10 mouse cellular contexts compared by ENCODE assay signal in the genomic region with DNA sequence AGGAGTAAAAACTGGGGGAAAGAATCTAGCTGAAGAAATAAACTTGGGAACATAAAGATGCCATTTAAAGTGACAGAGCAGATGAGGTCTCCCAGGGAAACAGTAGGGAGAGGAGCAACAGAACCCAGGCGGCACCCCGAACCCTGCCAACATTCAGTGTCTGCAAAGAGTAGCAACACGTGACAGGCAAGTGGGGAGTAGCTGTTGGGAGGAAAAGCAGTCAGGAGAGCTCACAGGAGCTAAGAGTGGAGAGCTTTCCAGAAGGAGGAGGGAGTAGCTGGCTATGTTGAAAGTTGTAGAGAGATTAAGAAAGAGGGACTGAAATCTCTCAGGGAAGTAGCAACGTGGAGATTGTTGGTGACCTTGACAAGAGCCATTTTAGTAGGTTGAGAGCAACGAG. TPM values are rescaled to one million over a fixed set of nuclear protein-coding genes. Genes with fewer than 3 reads are reported as not detected.
DNase-seq lines count a peak whose midpoint lies in the region; ATAC-seq and TF ChIP-seq lines count a peak whose summit lies in the region.
"Had no signal": no experiment of that assay in that cellular context is flagged by ENCODE, and none has a peak within 500 bp of the region (broad histone marks: within the 10 kb centered on the region; RNA-seq: fewer than 3 reads in every experiment).

No protein-coding gene starts in this region.

- intact Hi-C loops in heart, adult 2 months (cut with DNase I): no loop called here

- H3K79me2 ChIP-seq in heart, adult 2 months (replicated peaks; ENCODE audit: control insufficient read depth, insufficient read depth, low read length): no peaks in the 10 kb centered on the region

- no peak for TF ChIP-seq POLR2A in brain, embryonic 14.5 days (IDR thresholded peaks at IDR 0.05; ENCODE audit: borderline replicate concordance, extremely low read depth, insufficient read depth, insufficient read length, poor library complexity, severe bottlenecking)
- TF ChIP-seq POLR2A in heart, adult 2 months (IDR thresholded peaks at IDR 0.05; ENCODE audit: insufficient read depth, low read depth, low read length): no peak

- no peak overlapping the region for H3K4me3 ChIP-seq in heart, adult 2 months
- no peak overlapping the region for H3K4me3 ChIP-seq in lung, embryonic 16.5 days (ENCODE audit: low read length)
- H3K4me3 ChIP-seq: hindbrain, embryonic 12.5 days; midbrain, embryonic 10.5 days had no signal

- no peak overlapping the region for H3K9ac ChIP-seq in heart, adult 2 months (ENCODE audit: low read depth, low read length)
- H3K9ac ChIP-seq in lung, embryonic 16.5 days (ENCODE audit: low read length): no peak overlapping the region
- H3K9ac ChIP-seq: hindbrain, embryonic 12.5 days had no signal

- H3K36me3 ChIP-seq in heart, adult 2 months (ENCODE audit: control insufficient read depth, insufficient read depth, low read length): peaks cover 9% of the 10 kb centered on the region
- no peaks in the 10 kb centered on the region for H3K36me3 ChIP-seq in lung, embryonic 16.5 days (ENCODE audit: control insufficient read depth, insufficient read depth, low read length)
- H3K36me3 ChIP-seq: hindbrain, embryonic 12.5 days; midbrain, embryonic 10.5 days had no signal

- no peaks in the 10 kb centered on the region for H3K9me3 ChIP-seq in lung, embryonic 16.5 days (ENCODE audit: control insufficient read depth, low read length)
- H3K9me3 ChIP-seq: hindbrain, embryonic 12.5 days; midbrain, embryonic 10.5 days had no signal

- H3K4me2 ChIP-seq in lung, embryonic 16.5 days (ENCODE audit: low read depth, low read length): no peak overlapping the region
- H3K4me2 ChIP-seq: hindbrain, embryonic 12.5 days had no signal

- TF ChIP-seq EP300 in heart, adult 2 months (IDR thresholded peaks at IDR 0.05; ENCODE audit: insufficient read depth, low read depth, low read length): no peak

- H3K27ac ChIP-seq in heart, adult 2 months: peak overlapping the region; percentile 62
- peak overlapping the region; percentile 86 for H3K27ac ChIP-seq in lung, embryonic 16.5 days (ENCODE audit: low read length)
- H3K27ac ChIP-seq: hindbrain, embryonic 12.5 days; midbrain, embryonic 10.5 days had no signal

- TF ChIP-seq CTCF in brain, embryonic 14.5 days (IDR thresholded peaks at IDR 0.05; ENCODE audit: borderline replicate concordance, extremely low read depth, insufficient read depth, insufficient read length): no peak
- TF ChIP-seq CTCF in heart, adult 2 months (IDR thresholded peaks at IDR 0.05): no peak

- WGBS in heart, adult 2 months: 13% methylated on average over 5 of the region's 5 CpGs
- WGBS in lung, embryonic 16.5 days: 25% methylated on average over 5 of the region's 5 CpGs

- peak; percentile 62 for ATAC-seq in lung, embryonic 16.5 days (ENCODE audit: low read depth)

- DNase-seq in kidney, postnatal 10 days: peak; percentile 24
- DNase-seq in kidney, adult 11 months: no peak
- peak; percentile 35 for DNase-seq in brain, embryonic 14.5 days (ENCODE audit: low read depth)
- peak; percentile 34 to 41 for DNase-seq in heart, adult 2 months
- no peak for DNase-seq in thymus, postnatal 36 days
- DNase-seq in thymus, postnatal 0 days (ENCODE audit: low spot score): no peak
- DNase-seq: left cerebral cortex, postnatal 4 days had no signal

- peaks cover 9% of the 10 kb centered on the region for H3K4me1 ChIP-seq in heart, adult 2 months (ENCODE audit: control insufficient read depth, insufficient read depth, low read length)
- H3K4me1 ChIP-seq in lung, embryonic 16.5 days (replicated peaks; ENCODE audit: control insufficient read depth, insufficient read depth, low read length): peaks cover 38% of the 10 kb centered on the region
- H3K4me1 ChIP-seq: hindbrain, embryonic 12.5 days; midbrain, embryonic 10.5 days had no signal

- no peaks in the 10 kb centered on the region for H3K27me3 ChIP-seq in heart, adult 2 months (ENCODE audit: control insufficient read depth, insufficient read depth, low read length)
- H3K27me3 ChIP-seq in lung, embryonic 16.5 days (ENCODE audit: control insufficient read depth, insufficient read depth, low read depth, low read length): no peaks in the 10 kb centered on the region
- H3K27me3 ChIP-seq: hindbrain, embryonic 12.5 days had no signal

RNA-seq across cellular contexts. Expression of a gene that starts 35.9 kb away (rescaled TPM):
- polyA plus RNA-seq in brain, embryonic 14.5 days (2012; rRNA removed): 16.5 and 19.0 TPM in 2 replicates
- total RNA-seq in heart, adult 2 months (2021): 10 to 100 TPM in 1 of 2 experiments, 1 to 10 TPM in 1; 9.0 to 10.7 TPM
- polyA plus RNA-seq in heart, adult 2 months (2012; rRNA removed): 1.7 and 3.2 TPM in 2 replicates
- 3.8 and 6.2 TPM in 2 replicates for polyA plus RNA-seq in lung, embryonic 16.5 days (2015; fragmentation: Nextera tagmentation; extraction: Ambion mirVana)
- 86.5 and 106 TPM in 2 replicates for polyA plus RNA-seq in thymus, postnatal 0 days (2015; fragmentation: Nextera tagmentation; extraction: Ambion mirVana)

Comparison
In these comparisons a context has a peak if more than half of its experiments do, and no peak if none do; other contexts are left out.
1. DNase-seq: peak in kidney, postnatal 10 days (single experiment), brain, embryonic 14.5 days (single experiment) and heart, adult 2 months (2 of 2); none in kidney, adult 11 months (single experiment), thymus, postnatal 36 days (0 of 2) and thymus, postnatal 0 days (single experiment).